Mouse (Mus musculus): Measurements from ENCODE around the gene Ipmk. TPM values are rescaled to one million over a fixed set of nuclear protein-coding genes. Genes with fewer than 3 reads are reported as not detected.

The Ipmk gene
- total and polyA plus RNA-seq, 2 experiments from 2014 or later, result 14.4 to 19.0 TPM

DNA sequence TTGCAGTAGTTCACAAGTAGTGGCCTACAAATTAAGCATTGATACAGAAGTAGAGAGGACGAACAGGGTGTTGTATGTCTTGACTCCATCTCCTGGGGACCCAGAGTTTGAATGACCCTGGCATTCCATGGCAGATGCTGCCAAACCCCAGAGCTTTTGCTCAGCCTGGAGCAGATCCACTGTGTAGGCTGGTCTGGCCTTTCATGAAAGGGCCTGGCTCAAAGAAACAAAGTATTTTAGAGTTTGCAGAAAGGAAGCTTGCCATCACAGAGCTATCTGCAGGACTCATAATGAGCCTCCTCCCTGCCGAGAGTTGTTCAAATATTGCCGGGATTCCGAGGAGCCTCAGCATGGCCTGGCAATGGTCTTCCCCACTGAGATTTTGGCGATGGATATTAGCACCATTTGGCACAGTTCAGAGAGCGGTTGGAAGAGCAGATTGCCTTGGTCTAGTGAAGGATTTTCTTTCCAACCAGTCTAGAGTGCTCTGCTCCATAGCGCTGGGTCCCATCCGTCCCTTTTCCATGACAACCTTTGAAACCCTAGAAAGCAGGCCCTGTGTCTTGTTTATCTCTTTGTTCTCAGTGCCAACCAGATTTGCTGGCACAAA lies 129.0 kb downstream of the Ipmk start:
- peak; percentile 76 for DNase-seq (ENCODE audit: low spot score)
- Histone ChIP-seq H3K36me3 (ENCODE audit: insufficient read depth, low read length) (no peaks in the 10 kb centered on the region), H3K27ac (peak overlapping the region; percentile 33; the same call in 1 of the 2 replicates), H3K9me3 (ENCODE audit: low read length) (no peaks in the 10 kb centered on the region), H3K4me1 (ENCODE audit: insufficient read depth, low read length) (peaks cover 4% of the 10 kb centered on the region; the same call in 1 of the 2 replicates), H3K4me2 (ENCODE audit: low read depth, low read length) (no peak overlapping the region), H3K4me3 (ENCODE audit: low read length) (no peak overlapping the region), H3K27me3 (ENCODE audit: insufficient read depth, low read length) (no peaks in the 10 kb centered on the region), H3K9ac (replicated peaks; ENCODE audit: low read length) (no peak overlapping the region)
- 36% methylated on average over 8 of the region's 8 CpGs for WGBS
- no peak for TF ChIP-seq CTCF (IDR thresholded peaks at IDR 0.05; ENCODE audit: low read depth)
- peak; percentile 93 for ATAC-seq

DNA sequence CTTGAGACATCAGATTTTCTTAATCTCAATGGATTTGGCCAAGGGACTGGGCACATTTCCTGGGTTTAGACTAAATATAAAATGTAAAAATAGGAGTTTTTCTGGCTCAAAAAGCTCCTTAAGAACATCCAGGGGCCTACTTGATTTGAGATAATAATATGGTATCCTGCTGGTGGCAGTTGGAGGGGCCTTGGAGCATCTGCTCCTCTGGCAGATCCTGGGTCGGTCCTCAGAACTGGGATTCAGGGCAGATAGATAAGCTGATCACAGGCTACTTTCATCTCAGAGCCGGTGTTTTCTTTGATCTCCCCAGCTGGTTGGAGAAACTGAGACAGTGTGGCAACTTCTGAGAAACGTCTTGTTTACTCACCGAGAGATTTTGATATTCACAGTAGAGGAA lies 129.6 kb downstream of the Ipmk start:
- no peak overlapping the region for H3K4me2 ChIP-seq (ENCODE audit: low read depth, low read length)
- TF ChIP-seq CTCF (IDR thresholded peaks at IDR 0.05; ENCODE audit: low read depth), result no peak
- H3K4me1 ChIP-seq (ENCODE audit: insufficient read depth, low read length), result peaks cover 4% of the 10 kb centered on the region; the same call in 1 of the 2 replicates
- H3K27ac ChIP-seq, result peak overlapping the region; percentile 54; the same call in 1 of the 2 replicates
- 42% methylated on average over 4 of the region's 4 CpGs for WGBS
- H3K4me3 ChIP-seq (ENCODE audit: low read length), result no peak overlapping the region
- H3K9ac ChIP-seq (replicated peaks; ENCODE audit: low read length), result no peak overlapping the region
- no peaks in the 10 kb centered on the region for H3K9me3 ChIP-seq (ENCODE audit: low read length)
- no peaks in the 10 kb centered on the region for H3K36me3 ChIP-seq (ENCODE audit: insufficient read depth, low read length)
- H3K27me3 ChIP-seq (ENCODE audit: insufficient read depth, low read length), result no peaks in the 10 kb centered on the region
- DNase-seq (ENCODE audit: low spot score) (no peak), ATAC-seq (no peak)

DNA sequence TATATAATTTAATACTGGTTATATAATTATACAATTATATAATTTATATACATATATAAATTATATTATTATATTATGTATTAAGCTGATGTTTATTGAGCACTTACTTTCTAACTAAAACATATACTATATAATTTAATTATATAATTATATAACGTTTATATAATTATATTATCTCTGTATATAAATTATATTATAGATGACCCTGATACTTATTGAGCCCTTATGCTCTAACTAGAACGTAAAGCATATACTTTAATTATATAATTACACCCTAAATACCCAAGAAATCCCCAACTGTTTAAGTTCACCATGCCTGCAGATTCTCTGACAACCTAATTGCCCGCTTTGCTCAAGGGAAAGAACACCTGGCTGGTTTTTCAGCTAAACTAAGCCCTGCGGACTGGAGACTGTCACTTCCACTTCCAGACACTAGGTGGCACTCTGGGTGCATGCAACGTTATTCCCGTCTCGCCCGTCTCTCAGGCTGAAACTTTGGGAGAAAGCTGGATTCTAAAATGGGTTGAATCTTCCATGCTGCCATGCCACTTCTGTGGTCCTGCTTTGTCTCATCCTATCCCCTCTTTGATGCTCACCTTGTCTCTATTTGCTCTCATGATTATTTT lies 132.2 kb downstream of the Ipmk start:
- peak; percentile 98 for TF ChIP-seq CTCF (IDR thresholded peaks at IDR 0.05; ENCODE audit: low read depth)
- Histone ChIP-seq H3K27ac (no peak overlapping the region), H3K4me2 (ENCODE audit: low read depth, low read length) (no peak overlapping the region), H3K4me1 (ENCODE audit: insufficient read depth, low read length) (peaks cover 6% of the 10 kb centered on the region; the same call in 1 of the 2 replicates), H3K9ac (replicated peaks; ENCODE audit: low read length) (no peak overlapping the region), H3K4me3 (ENCODE audit: low read length) (no peak overlapping the region), H3K36me3 (ENCODE audit: insufficient read depth, low read length) (no peaks in the 10 kb centered on the region), H3K9me3 (ENCODE audit: low read length) (no peaks in the 10 kb centered on the region), H3K27me3 (ENCODE audit: insufficient read depth, low read length) (no peaks in the 10 kb centered on the region)
- ATAC-seq (peak; percentile 22; the same call in 1 of the 2 replicates), DNase-seq (ENCODE audit: low spot score) (peak; percentile 93)
- 9% methylated on average over 8 of the region's 8 CpGs for WGBS

Other genes starting within 250 kb of the Ipmk start
- gene Bicc1, start 188.1 kb upstream of the Ipmk start, total RNA-seq (2014; rRNA removed), result 2.9 and 5.1 TPM in 2 replicates
- 5.2 and 6.5 TPM in 2 replicates for gene Bicc1, start 188.1 kb upstream of the Ipmk start, polyA plus RNA-seq (2015; fragmentation: Nextera tagmentation; extraction: Ambion mirVana)
- 13.1 and 14.4 TPM in 2 replicates for gene Tfam, start 109.5 kb upstream of the Ipmk start, total RNA-seq (2014; rRNA removed)
- gene Tfam, start 109.5 kb upstream of the Ipmk start, polyA plus RNA-seq (2015; fragmentation: Nextera tagmentation; extraction: Ambion mirVana), result 39.0 and 39.1 TPM in 2 replicates
- gene Ube2d1, start 62.5 kb upstream of the Ipmk start, total RNA-seq (2014; rRNA removed), result 58.8 and 72.3 TPM in 2 replicates
- 126 and 145 TPM in 2 replicates for gene Ube2d1, start 62.5 kb upstream of the Ipmk start, polyA plus RNA-seq (2015; fragmentation: Nextera tagmentation; extraction: Ambion mirVana)
- 105 and 108 TPM in 2 replicates for gene Cisd1, start 2.8 kb upstream of the Ipmk start, total RNA-seq (2014; rRNA removed)
- 388 and 399 TPM in 2 replicates for gene Cisd1, start 2.8 kb upstream of the Ipmk start, polyA plus RNA-seq (2015; fragmentation: Nextera tagmentation; extraction: Ambion mirVana)

Measured in hindbrain, postnatal 0 days (tissue).